Mouse (Mus musculus): ENCODE results near the gene Nupl1.

Nupl1 gene

DNA sequence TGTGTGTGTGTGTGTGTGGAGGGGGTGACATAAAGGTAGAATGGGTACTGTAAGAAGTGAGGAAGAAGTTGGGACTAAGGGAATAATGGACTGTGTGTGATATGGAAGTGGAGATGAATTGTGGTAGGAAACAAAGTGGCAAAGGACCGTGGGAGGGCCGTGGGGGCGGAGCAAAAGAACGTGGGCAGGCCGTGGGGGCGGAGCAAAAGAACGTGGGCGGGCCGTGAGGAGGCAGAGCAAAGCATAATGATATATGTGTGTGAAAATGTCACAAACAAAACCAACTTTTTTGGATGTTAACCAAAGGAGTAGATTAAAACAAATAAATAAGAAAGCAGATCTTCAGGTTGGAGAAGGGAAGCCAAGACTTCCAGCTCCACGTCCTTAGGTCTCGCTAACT, 98.9 kb downstream of the Nupl1 start:
- no peak for DNase-seq (ENCODE audit: low spot score)

DNA sequence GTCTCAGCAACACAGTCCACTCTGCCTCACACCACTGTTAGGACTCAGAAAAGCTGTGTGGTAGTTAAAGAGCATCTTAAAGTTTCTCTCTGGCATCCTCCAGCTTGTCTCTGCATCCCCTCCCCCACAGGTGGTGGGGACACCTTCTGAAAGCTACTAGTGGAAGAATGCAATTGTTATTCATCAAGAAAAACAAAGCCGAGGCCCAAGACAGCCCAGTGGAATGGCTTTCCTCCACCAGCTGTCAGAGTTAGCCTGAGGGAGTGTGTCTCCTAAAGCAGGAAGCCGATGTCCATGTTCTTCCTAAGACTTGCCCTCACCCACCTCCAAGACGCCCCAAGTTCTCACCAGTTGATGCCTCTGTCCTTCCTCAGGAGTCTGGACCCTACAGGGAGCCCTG, 102.3 kb downstream of the Nupl1 start:
- no peak for DNase-seq (ENCODE audit: low spot score)

DNA sequence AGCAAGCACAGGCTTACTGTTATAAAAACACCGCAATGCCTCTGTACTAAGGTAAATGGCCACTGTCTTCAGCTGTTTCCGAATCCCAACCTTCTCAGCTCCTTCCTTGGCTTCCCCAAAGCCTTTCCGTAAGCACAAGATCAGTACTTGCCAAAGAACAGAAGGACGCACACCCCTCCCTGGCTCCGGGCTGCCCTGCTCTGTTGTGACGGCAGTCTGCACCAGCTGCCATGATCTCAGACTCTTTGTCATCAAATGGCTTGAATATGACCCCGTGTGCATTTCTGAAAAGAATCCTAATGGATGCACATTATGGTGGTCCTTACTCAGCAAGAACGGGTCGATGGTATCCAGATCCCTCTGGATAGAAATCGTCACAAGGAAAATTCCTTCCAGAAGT, 108.0 kb downstream of the Nupl1 start:
- DNase-seq (ENCODE audit: low spot score), result no peak

- no peak for DNase-seq (ENCODE audit: low spot score)
Measured at GRCm38 (mm10) chr14:60138339-60138738, 112.9 kb downstream of the Nupl1 start.

DNA sequence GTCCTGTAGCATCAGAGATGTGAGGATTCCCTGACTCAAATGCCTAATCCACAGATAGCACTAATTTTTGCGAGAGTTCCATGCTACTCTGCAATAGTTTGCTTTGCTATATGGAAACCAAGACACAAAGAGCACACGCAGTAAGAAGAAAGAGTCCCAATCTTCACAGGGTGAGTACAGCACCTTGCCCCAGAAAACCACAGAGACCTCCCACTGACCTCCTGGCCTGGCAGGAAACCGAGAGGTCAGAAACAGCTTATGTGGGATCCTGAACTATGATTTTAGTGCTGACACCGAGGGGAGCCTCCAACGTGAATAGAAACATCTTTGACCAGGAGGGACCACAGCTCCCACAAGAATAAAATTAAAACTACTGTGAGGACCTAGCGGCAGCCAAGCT, 113.4 kb downstream of the Nupl1 start:
- DNase-seq (ENCODE audit: low spot score), result no peak

DNA sequence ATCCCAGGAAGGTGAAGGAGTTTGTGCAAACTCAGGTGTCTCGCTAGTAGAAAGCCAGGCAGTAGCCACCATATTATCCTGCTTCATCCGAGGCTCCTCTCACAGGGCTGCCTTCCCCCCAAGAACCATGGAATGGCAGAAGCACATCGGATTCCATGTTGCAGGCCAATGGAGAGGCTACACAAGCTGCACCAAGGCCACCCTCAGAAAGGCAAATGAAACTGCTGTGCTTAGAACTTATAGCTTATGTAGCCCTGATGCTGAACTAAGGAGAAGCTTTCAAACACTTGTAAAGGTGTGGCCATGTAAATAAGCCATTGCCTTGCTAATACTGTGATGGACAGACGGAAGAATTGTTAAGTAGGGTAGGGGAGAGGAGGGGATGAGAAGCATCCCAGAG, 115.4 kb downstream of the Nupl1 start:
- DNase-seq (ENCODE audit: low spot score), result no peak

DNA sequence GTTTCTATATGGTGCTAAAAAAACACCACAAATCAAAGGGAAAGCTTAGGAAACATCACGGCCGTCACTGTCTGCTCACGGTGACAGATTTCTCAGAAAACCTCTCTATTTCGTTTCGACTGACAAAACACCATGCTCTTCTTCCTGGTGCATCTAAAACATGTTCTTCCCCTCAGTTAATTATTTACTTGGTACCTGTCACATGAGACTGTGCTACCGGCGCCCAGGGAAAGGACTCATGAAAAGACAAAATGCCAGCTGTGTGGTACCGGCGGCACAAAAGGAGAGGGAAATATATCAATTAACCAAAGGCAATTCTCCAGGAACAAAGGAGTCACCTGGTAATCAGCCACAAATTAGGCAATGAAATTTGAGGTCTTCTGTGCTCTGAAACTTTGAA, 116.5 kb downstream of the Nupl1 start:
- no peak for DNase-seq (ENCODE audit: low spot score)

Measured in urinary bladder, postnatal 10 days (tissue).